Mouse (Mus musculus): ENCODE data around the gene Klhl9. TPM values are rescaled to one million over a fixed set of nuclear protein-coding genes. Genes with fewer than 3 reads are reported as not detected.
"Not testable (repeated sequence)": the region's sequence is repeated elsewhere in the genome, so short reads cannot be mapped to it uniquely, and the experiment has no call there.

The Klhl9 gene
- polyA plus RNA-seq, 1 experiment = 11.6 TPM

- not testable (repeated sequence) for H3K79me2 ChIP-seq (ENCODE audit: control insufficient read depth, insufficient read depth); H3K4me3 ChIP-seq (ENCODE audit: insufficient read depth, poor library complexity, severe bottlenecking); H3K27me3 ChIP-seq (ENCODE audit: control insufficient read depth, insufficient read depth, insufficient read length); H3K36me3 ChIP-seq (ENCODE audit: control insufficient read depth, insufficient read depth); H3ac ChIP-seq (ENCODE audit: control insufficient read depth, insufficient read length, low read depth); H3K79me3 ChIP-seq (ENCODE audit: low read depth)
Measured at GRCm38 (mm10) chr4:88754818-88755340, 32.6 kb upstream of the Klhl9 start, which contains the start of gene Gm13271. Gene Gm13271 (plus strand): TSS chr4:88754868.

- Histone ChIP-seq H3K4me3 (ENCODE audit: insufficient read depth, poor library complexity, severe bottlenecking) (no peak overlapping the region), H3K79me2 (ENCODE audit: control insufficient read depth, insufficient read depth) (no peaks in the 10 kb centered on the region), H3K27me3 (ENCODE audit: control insufficient read depth, insufficient read depth, insufficient read length) (no peaks in the 10 kb centered on the region), H3K36me3 (ENCODE audit: control insufficient read depth, insufficient read depth) (no peaks in the 10 kb centered on the region), H3K79me3 (ENCODE audit: low read depth) (no peaks in the 10 kb centered on the region), H3ac (ENCODE audit: control insufficient read depth, insufficient read length, low read depth) (no peak overlapping the region)
- TF ChIP-seq CTCF (IDR thresholded peaks at IDR 0.05; ENCODE audit: control insufficient read depth, insufficient read depth, insufficient read length) = no peak
- no peak for TF ChIP-seq MYOG (IDR thresholded peaks at IDR 0.05; ENCODE audit: control insufficient read depth, extremely low read depth, insufficient read length)
- TF ChIP-seq MAX (IDR thresholded peaks at IDR 0.05) = no peak
- TF ChIP-seq USF1 (IDR thresholded peaks at IDR 0.05; ENCODE audit: low read depth) = no peak
- TF ChIP-seq FOSL1 (IDR thresholded peaks at IDR 0.05; ENCODE audit: insufficient read depth, low read length, poor library complexity, severe bottlenecking) = no peak
Measured at GRCm38 (mm10) chr4:88749926-88750325, 27.7 kb upstream of the Klhl9 start.

- H3K79me3 ChIP-seq (ENCODE audit: low read depth) = no peaks in the 10 kb centered on the region
Measured at GRCm38 (mm10) chr4:88744207-88744606, 21.9 kb upstream of the Klhl9 start.

GRCm38 (mm10) chr4:88742771-88743371 lies 20.6 kb upstream of the Klhl9 start:
- Histone ChIP-seq H3K27me3 (ENCODE audit: control insufficient read depth, insufficient read depth, insufficient read length) (no peaks in the 10 kb centered on the region), H3K36me3 (ENCODE audit: control insufficient read depth, insufficient read depth) (no peaks in the 10 kb centered on the region), H3K4me3 (ENCODE audit: insufficient read depth, poor library complexity, severe bottlenecking) (no peak overlapping the region), H3K79me2 (ENCODE audit: control insufficient read depth, insufficient read depth) (no peaks in the 10 kb centered on the region), H3ac (ENCODE audit: control insufficient read depth, insufficient read length, low read depth) (no peak overlapping the region), H3K79me3 (ENCODE audit: low read depth) (no peaks in the 10 kb centered on the region)
- TF ChIP-seq CEBPB (IDR thresholded peaks at IDR 0.05; ENCODE audit: low read depth) = no peak
- no peak for TF ChIP-seq FOSL1 (IDR thresholded peaks at IDR 0.05; ENCODE audit: insufficient read depth, low read length, poor library complexity, severe bottlenecking)
- TF ChIP-seq MYOD1 (IDR thresholded peaks at IDR 0.05; ENCODE audit: control insufficient read depth, insufficient read length, low read depth) = no peak
- TF ChIP-seq CTCF (IDR thresholded peaks at IDR 0.05; ENCODE audit: control insufficient read depth, insufficient read depth, insufficient read length) = no peak
- TF ChIP-seq MAX (IDR thresholded peaks at IDR 0.05) = no peak
- TF ChIP-seq USF1 (IDR thresholded peaks at IDR 0.05; ENCODE audit: low read depth) = no peak
- TF ChIP-seq MYOG (IDR thresholded peaks at IDR 0.05; ENCODE audit: control insufficient read depth, extremely low read depth, insufficient read length) = no peak

More at GRCm38 (mm10) chr4:88744207-88744606, 21.9 kb upstream of the Klhl9 start:
- Histone ChIP-seq H3K27me3 (ENCODE audit: control insufficient read depth, insufficient read depth, insufficient read length) (no peaks in the 10 kb centered on the region), H3ac (ENCODE audit: control insufficient read depth, insufficient read length, low read depth) (no peak overlapping the region), H3K4me3 (ENCODE audit: insufficient read depth, poor library complexity, severe bottlenecking) (no peak overlapping the region), H3K36me3 (ENCODE audit: control insufficient read depth, insufficient read depth) (no peaks in the 10 kb centered on the region), H3K79me2 (ENCODE audit: control insufficient read depth, insufficient read depth) (no peaks in the 10 kb centered on the region)
- TF ChIP-seq MAX (IDR thresholded peaks at IDR 0.05) (no peak), CEBPB (IDR thresholded peaks at IDR 0.05; ENCODE audit: low read depth) (no peak), USF1 (IDR thresholded peaks at IDR 0.05; ENCODE audit: low read depth) (no peak), CTCF (IDR thresholded peaks at IDR 0.05; ENCODE audit: control insufficient read depth, insufficient read depth, insufficient read length) (no peak), MYOG (IDR thresholded peaks at IDR 0.05; ENCODE audit: control insufficient read depth, extremely low read depth, insufficient read length) (no peak), FOSL1 (IDR thresholded peaks at IDR 0.05; ENCODE audit: insufficient read depth, low read length, poor library complexity, severe bottlenecking) (no peak), MYOD1 (IDR thresholded peaks at IDR 0.05; ENCODE audit: control insufficient read depth, insufficient read length, low read depth) (no peak)

GRCm38 (mm10) chr4:88741426-88741825 lies 19.2 kb upstream of the Klhl9 start:
- H3K79me2 ChIP-seq (ENCODE audit: control insufficient read depth, insufficient read depth) = no peaks in the 10 kb centered on the region
- no peaks in the 10 kb centered on the region for H3K79me3 ChIP-seq (ENCODE audit: low read depth)
- H3K36me3 ChIP-seq (ENCODE audit: control insufficient read depth, insufficient read depth) = no peaks in the 10 kb centered on the region

GRCm38 (mm10) chr4:88739036-88739435 lies 16.8 kb upstream of the Klhl9 start:
- Histone ChIP-seq H3K79me2 (ENCODE audit: control insufficient read depth, insufficient read depth) (no peaks in the 10 kb centered on the region), H3ac (ENCODE audit: control insufficient read depth, insufficient read length, low read depth) (no peak overlapping the region), H3K79me3 (ENCODE audit: low read depth) (no peaks in the 10 kb centered on the region), H3K36me3 (ENCODE audit: control insufficient read depth, insufficient read depth) (no peaks in the 10 kb centered on the region), H3K4me3 (ENCODE audit: insufficient read depth, poor library complexity, severe bottlenecking) (no peak overlapping the region), H3K27me3 (ENCODE audit: control insufficient read depth, insufficient read depth, insufficient read length) (peaks cover 10% of the 10 kb centered on the region)
- TF ChIP-seq FOSL1 (IDR thresholded peaks at IDR 0.05; ENCODE audit: insufficient read depth, low read length, poor library complexity, severe bottlenecking) (no peak), CEBPB (IDR thresholded peaks at IDR 0.05; ENCODE audit: low read depth) (peak; percentile 47)

More at GRCm38 (mm10) chr4:88741426-88741825, 19.2 kb upstream of the Klhl9 start:
- H3K27me3 ChIP-seq (ENCODE audit: control insufficient read depth, insufficient read depth, insufficient read length) = peaks cover 2% of the 10 kb centered on the region
- no peak overlapping the region for H3K4me3 ChIP-seq (ENCODE audit: insufficient read depth, poor library complexity, severe bottlenecking)
- H3ac ChIP-seq (ENCODE audit: control insufficient read depth, insufficient read length, low read depth) = no peak overlapping the region
- TF ChIP-seq FOSL1 (IDR thresholded peaks at IDR 0.05; ENCODE audit: insufficient read depth, low read length, poor library complexity, severe bottlenecking) (no peak), MAX (IDR thresholded peaks at IDR 0.05) (no peak), MYOG (IDR thresholded peaks at IDR 0.05; ENCODE audit: control insufficient read depth, extremely low read depth, insufficient read length) (no peak), USF1 (IDR thresholded peaks at IDR 0.05; ENCODE audit: low read depth) (no peak), CEBPB (IDR thresholded peaks at IDR 0.05; ENCODE audit: low read depth) (no peak), CTCF (IDR thresholded peaks at IDR 0.05; ENCODE audit: control insufficient read depth, insufficient read depth, insufficient read length) (no peak)
